ENCODE assay signal across 8 mouse cellular contexts in the genomic region with DNA sequence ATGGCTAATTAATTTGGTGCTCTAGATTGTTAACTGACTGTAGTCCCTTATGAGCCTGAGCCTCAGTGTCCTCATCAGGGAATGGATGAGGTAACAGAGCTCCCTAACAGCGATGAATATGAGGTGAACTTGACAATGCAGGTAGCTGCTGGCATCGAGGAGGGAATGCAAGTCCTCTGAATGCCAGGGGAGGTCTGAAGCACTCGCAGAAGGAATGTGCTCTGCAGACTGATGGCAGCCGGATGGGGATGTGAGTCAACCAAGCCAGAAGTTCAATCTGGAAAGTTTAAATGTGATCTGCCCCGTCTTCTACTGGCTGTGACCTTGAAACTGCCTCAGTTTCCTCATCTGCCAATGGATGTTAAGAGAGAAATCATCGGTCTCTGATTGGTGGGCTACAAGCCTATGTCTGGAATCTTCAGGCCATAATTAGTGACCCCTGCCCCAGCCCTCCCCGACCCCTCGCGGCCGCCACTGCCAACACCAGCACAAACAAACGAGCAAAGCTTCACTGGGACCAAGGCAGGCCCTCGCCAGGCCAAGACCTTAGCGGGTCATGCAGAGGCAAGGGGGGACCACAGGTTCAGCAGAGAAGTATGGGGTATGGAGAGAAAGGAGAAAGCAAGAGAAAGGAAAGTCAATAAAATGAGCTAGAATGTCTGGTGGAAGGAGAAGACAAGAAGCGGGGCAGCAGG. TPM values are rescaled to one million over a fixed set of nuclear protein-coding genes. Genes with fewer than 3 reads are reported as not detected.
DNase-seq lines count a peak whose midpoint lies in the region; ATAC-seq lines count a peak whose summit lies in the region.

No protein-coding gene starts in this region.

- 7% methylated on average over 14 of the region's 14 CpGs for whole genome bisulfite sequencing in heart, embryonic 11.5 days (ENCODE audit: insufficient replicate concordance)
- WGBS in liver, embryonic 15.5 days (ENCODE audit: insufficient replicate concordance), result 9% methylated on average over 14 of the region's 14 CpGs
- 5% methylated on average over 14 of the region's 14 CpGs for WGBS in stomach, embryonic 16.5 days

- H3K9ac ChIP-seq in heart, embryonic 11.5 days (ENCODE audit: low read depth, low read length), result peak overlapping the region; percentile 84
- H3K9ac ChIP-seq in liver, embryonic 15.5 days, result peak overlapping the region; percentile 70
- H3K9ac ChIP-seq in stomach, embryonic 16.5 days (ENCODE audit: low read length), result peak overlapping the region; percentile 78

- no peak for DNase-seq in heart, postnatal 36 days
- DNase-seq in ZHBTc4 (ENCODE audit: low read depth, low spot score), result peak; percentile 28
- DNase-seq in heart, postnatal 4 days, result peak; percentile 38
- no peak for DNase-seq in layer of hippocampus, postnatal 14 days (ENCODE audit: low spot score in 2 of 2)
- no peak for DNase-seq in left cerebral cortex, adult 18-20 months (ENCODE audit: low spot score in 2 of 2)

- peaks cover 19% of the 10 kb centered on the region for H3K4me1 ChIP-seq in heart, embryonic 11.5 days (ENCODE audit: control insufficient read depth, insufficient read depth, low read length)
- H3K4me1 ChIP-seq in liver, embryonic 15.5 days (replicated peaks), result peaks cover 43% of the 10 kb centered on the region
- peaks cover 15% of the 10 kb centered on the region for H3K4me1 ChIP-seq in stomach, embryonic 16.5 days (ENCODE audit: control insufficient read depth, insufficient read depth, low read length)

- H3K27me3 ChIP-seq in heart, embryonic 11.5 days (ENCODE audit: control insufficient read depth, insufficient read depth, low read length), result no peaks in the 10 kb centered on the region
- no peaks in the 10 kb centered on the region for H3K27me3 ChIP-seq in liver, embryonic 15.5 days
- H3K27me3 ChIP-seq in stomach, embryonic 16.5 days (ENCODE audit: control insufficient read depth, insufficient read depth, low read length), result no peaks in the 10 kb centered on the region

- ATAC-seq in heart, embryonic 11.5 days (replicated peaks; ENCODE audit: insufficient number of reproducible peaks, low FRiP score, low TSS enrichment), result no peak
- ATAC-seq in liver, embryonic 15.5 days (ENCODE audit: insufficient read depth), result no peak; the same call in 1 of the 2 replicates
- ATAC-seq in stomach, embryonic 16.5 days (ENCODE audit: insufficient read depth, low FRiP score), result no peak

- H3K4me2 ChIP-seq in heart, embryonic 11.5 days, result peak overlapping the region; percentile 90
- peak overlapping the region; percentile 95 for H3K4me2 ChIP-seq in liver, embryonic 15.5 days
- H3K4me2 ChIP-seq in stomach, embryonic 16.5 days (ENCODE audit: low read depth, low read length), result peak overlapping the region; percentile 88

- peak overlapping the region; percentile 87 for H3K27ac ChIP-seq in heart, embryonic 11.5 days (ENCODE audit: low read depth, low read length)
- H3K27ac ChIP-seq in liver, embryonic 15.5 days (replicated peaks), result peak overlapping the region; percentile 90
- peak overlapping the region; percentile 83 for H3K27ac ChIP-seq in stomach, embryonic 16.5 days (ENCODE audit: low read length)

- intact Hi-C loops in heart, postnatal 36 days (cut with DNase I), result no loop called here

- peaks cover 7% of the 10 kb centered on the region for H3K36me3 ChIP-seq in heart, embryonic 11.5 days (ENCODE audit: control insufficient read depth, insufficient read depth, low read length)
- H3K36me3 ChIP-seq in liver, embryonic 15.5 days (replicated peaks), result peaks cover 7% of the 10 kb centered on the region
- H3K36me3 ChIP-seq in stomach, embryonic 16.5 days (ENCODE audit: control insufficient read depth, insufficient read depth, low read length), result no peaks in the 10 kb centered on the region

- H3K9me3 ChIP-seq in heart, embryonic 11.5 days (replicated peaks; ENCODE audit: control insufficient read depth, low read length), result no peaks in the 10 kb centered on the region
- no peaks in the 10 kb centered on the region for H3K9me3 ChIP-seq in liver, embryonic 15.5 days (replicated peaks)
- no peaks in the 10 kb centered on the region for H3K9me3 ChIP-seq in stomach, embryonic 16.5 days (replicated peaks; ENCODE audit: control insufficient read depth, low read length)

- H3K4me3 ChIP-seq in heart, embryonic 11.5 days (ENCODE audit: low read depth, low read length), result peak overlapping the region; percentile 69
- peak overlapping the region; percentile 76 for H3K4me3 ChIP-seq in liver, embryonic 15.5 days (replicated peaks)
- peak overlapping the region; percentile 73 for H3K4me3 ChIP-seq in stomach, embryonic 16.5 days (replicated peaks; ENCODE audit: low read length)

RNA-seq across cellular contexts. Expression of gene Slc39a13, which starts 0.8 kb away (rescaled TPM):
- polyA plus RNA-seq in heart, embryonic 11.5 days (2014; fragmentation: Nextera tagmentation; extraction: Ambion mirVana), result 34.0 and 36.3 TPM in 2 replicates
- total RNA-seq in heart, postnatal 36 days (2021), result 10 to 100 TPM; 21.7 to 24.2 TPM
- 10 to 100 TPM; 32.6 to 36.8 TPM for total RNA-seq in heart, postnatal 4 days (2021)
- 10.9 and 13.6 TPM in 2 replicates for polyA plus RNA-seq in liver, embryonic 15.5 days (2015; fragmentation: Nextera tagmentation; extraction: Ambion mirVana)
- 43.7 and 51.3 TPM in 2 replicates for polyA plus RNA-seq in stomach, embryonic 16.5 days (2015; fragmentation: Nextera tagmentation; extraction: Ambion mirVana)
- 10 to 100 TPM; 24.7 to 29.6 TPM for total RNA-seq in layer of hippocampus, postnatal 14 days (2021)
- 10 to 100 TPM; 26.8 to 31.8 TPM for total RNA-seq in left cerebral cortex, adult 18-20 months (2021)

RNA-seq across cellular contexts. Expression of gene Spi1, which starts 12.7 kb away (rescaled TPM):
- polyA plus RNA-seq in heart, embryonic 11.5 days (2014; fragmentation: Nextera tagmentation; extraction: Ambion mirVana), result 1.7 and 1.9 TPM in 2 replicates
- total RNA-seq in heart, postnatal 36 days (2021), result 1 to 10 TPM; 4.2 to 6.2 TPM
- total RNA-seq in heart, postnatal 4 days (2021), result 1 to 10 TPM; 2.7 to 3.5 TPM
- polyA plus RNA-seq in liver, embryonic 15.5 days (2015; fragmentation: Nextera tagmentation; extraction: Ambion mirVana), result 25.9 and 26.9 TPM in 2 replicates
- 5.1 and 6.7 TPM in 2 replicates for polyA plus RNA-seq in stomach, embryonic 16.5 days (2015; fragmentation: Nextera tagmentation; extraction: Ambion mirVana)
- 1 to 10 TPM; 4.0 to 4.5 TPM for total RNA-seq in layer of hippocampus, postnatal 14 days (2021)
- total RNA-seq in left cerebral cortex, adult 18-20 months (2021), result 1 to 10 TPM; 3.2 to 3.6 TPM

RNA-seq across cellular contexts. Expression of gene Psmc3, which starts 15.6 kb away (rescaled TPM):
- polyA plus RNA-seq in heart, embryonic 11.5 days (2014; fragmentation: Nextera tagmentation; extraction: Ambion mirVana), result 316 and 322 TPM in 2 replicates
- total RNA-seq in heart, postnatal 36 days (2021), result 100 to 1,000 TPM; 211 to 237 TPM
- total RNA-seq in heart, postnatal 4 days (2021), result 100 to 1,000 TPM; 240 to 248 TPM
- 138 and 146 TPM in 2 replicates for polyA plus RNA-seq in liver, embryonic 15.5 days (2015; fragmentation: Nextera tagmentation; extraction: Ambion mirVana)
- 264 and 286 TPM in 2 replicates for polyA plus RNA-seq in stomach, embryonic 16.5 days (2015; fragmentation: Nextera tagmentation; extraction: Ambion mirVana)
- total RNA-seq in layer of hippocampus, postnatal 14 days (2021), result 100 to 1,000 TPM; 214 to 234 TPM
- 100 to 1,000 TPM; 210 to 211 TPM for total RNA-seq in left cerebral cortex, adult 18-20 months (2021)

RNA-seq across cellular contexts. Expression of gene Rapsn, which starts 34.0 kb away (rescaled TPM):
- 11.1 and 11.3 TPM in 2 replicates for polyA plus RNA-seq in heart, embryonic 11.5 days (2014; fragmentation: Nextera tagmentation; extraction: Ambion mirVana)
- 10 to 100 TPM; 16.9 to 17.8 TPM for total RNA-seq in heart, postnatal 36 days (2021)
- 10 to 100 TPM; 19.3 to 23.3 TPM for total RNA-seq in heart, postnatal 4 days (2021)
- polyA plus RNA-seq in liver, embryonic 15.5 days (2015; fragmentation: Nextera tagmentation; extraction: Ambion mirVana), result 1.1 TPM in 2 replicates
- 1.5 and 4.8 TPM in 2 replicates for polyA plus RNA-seq in stomach, embryonic 16.5 days (2015; fragmentation: Nextera tagmentation; extraction: Ambion mirVana)
- under 1 TPM; 0.35 to 0.43 TPM for total RNA-seq in layer of hippocampus, postnatal 14 days (2021)
- total RNA-seq in left cerebral cortex, adult 18-20 months (2021), result under 1 TPM; 0.49 to 0.70 TPM

RNA-seq across cellular contexts. Expression of gene Mybpc3, which starts 48.5 kb away (rescaled TPM):
- 470 and 665 TPM in 2 replicates for polyA plus RNA-seq in heart, embryonic 11.5 days (2014; fragmentation: Nextera tagmentation; extraction: Ambion mirVana)
- 1,000 to 10,000 TPM; 1,434 to 1,723 TPM for total RNA-seq in heart, postnatal 36 days (2021)
- total RNA-seq in heart, postnatal 4 days (2021), result 1,000 to 10,000 TPM; 1,781 to 1,857 TPM
- 0.15 and 0.17 TPM in 2 replicates for polyA plus RNA-seq in liver, embryonic 15.5 days (2015; fragmentation: Nextera tagmentation; extraction: Ambion mirVana)
- 0.17 and 0.54 TPM in 2 replicates for polyA plus RNA-seq in stomach, embryonic 16.5 days (2015; fragmentation: Nextera tagmentation; extraction: Ambion mirVana)
- under 1 TPM; 0.48 to 0.62 TPM for total RNA-seq in layer of hippocampus, postnatal 14 days (2021)
- total RNA-seq in left cerebral cortex, adult 18-20 months (2021), result under 1 TPM; 0.12 TPM

Comparison
In these comparisons a context has a peak if more than half of its experiments do, and no peak if none do; other contexts are left out.
1. DNase-seq: peak in ZHBTc4 (single experiment) and heart, postnatal 4 days (single experiment); none in heart, postnatal 36 days (0 of 2), layer of hippocampus, postnatal 14 days (0 of 2) and left cerebral cortex, adult 18-20 months (0 of 2).
2. Peak in every context shown above with its lines, with median percentiles within 50 percentile points of each other: H3K27ac ChIP-seq, H3K4me2 ChIP-seq, H3K4me3 ChIP-seq and H3K9ac ChIP-seq.